Mouse (Mus musculus) C2C12 (cell line): ENCODE measurements at regions not wholly inside any gene's neighbourhood (a gene's known extent, or its start where the extent isn't known, plus 50 kb on each side); places are given as distances from the start of the nearest gene placed in this dataset.

Experiments used
- CEBPB ChIP-seq: IDR thresholded peaks from one replicate; pipeline ENCODE4 v1.6.1; 2011; ENCODE audit warnings: low read depth, mild to moderate bottlenecking, control low read depth, moderate library complexity
- CTCF ChIP-seq: IDR thresholded peaks from one replicate; pipeline ENCODE4 v1.5.1; 2011; ENCODE audit not compliant: control insufficient read depth, insufficient read depth, insufficient read length
- MAX ChIP-seq: IDR thresholded peaks from one replicate; pipeline ENCODE4 v1.6.1; 2011; ENCODE audit warnings: mild to moderate bottlenecking, control low read depth
- USF1 ChIP-seq: IDR thresholded peaks from one replicate; pipeline ENCODE4 v1.6.1; 2011; ENCODE audit warnings: low read depth, mild to moderate bottlenecking, control low read depth, moderate library complexity

DNA sequence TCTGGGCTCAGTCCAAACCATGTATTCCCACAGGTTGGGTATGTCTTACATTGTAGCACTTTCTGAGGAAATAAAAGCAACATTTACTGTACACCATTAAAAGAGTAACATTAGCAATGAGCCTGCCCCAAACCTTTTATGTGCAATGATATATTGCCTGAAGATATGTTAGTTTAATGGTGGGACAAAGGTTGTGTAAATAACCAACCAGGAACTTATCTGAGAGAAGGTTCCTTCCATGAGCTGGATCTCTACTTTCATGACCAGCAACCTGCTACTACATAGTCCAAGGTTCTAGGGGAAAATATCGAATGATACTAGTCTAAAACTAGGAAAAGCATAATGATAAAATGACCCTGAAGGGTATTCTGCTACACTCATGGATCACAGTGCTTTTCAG is 172.5 kb upstream of the Brinp3 start:
- TF ChIP-seq CTCF (no peak), CEBPB (no peak), USF1 (no peak), MAX (no peak)
